Mouse (Mus musculus): Measurements from ENCODE around the gene Lrrc74b.

GRCm38 (mm10) chr16:17605684-17606083 is 44.6 kb upstream of the Lrrc74b start:
- no peak for TF ChIP-seq POLR2A (IDR thresholded peaks at IDR 0.05; ENCODE audit: control insufficient read depth, low read depth, low read length)
- no peak for TF ChIP-seq CTCF (IDR thresholded peaks at IDR 0.05; ENCODE audit: control insufficient read depth, insufficient read depth, insufficient replicate concordance, low read depth, low read length)
